24 mouse cellular contexts compared by ENCODE assay signal in the genomic region with DNA sequence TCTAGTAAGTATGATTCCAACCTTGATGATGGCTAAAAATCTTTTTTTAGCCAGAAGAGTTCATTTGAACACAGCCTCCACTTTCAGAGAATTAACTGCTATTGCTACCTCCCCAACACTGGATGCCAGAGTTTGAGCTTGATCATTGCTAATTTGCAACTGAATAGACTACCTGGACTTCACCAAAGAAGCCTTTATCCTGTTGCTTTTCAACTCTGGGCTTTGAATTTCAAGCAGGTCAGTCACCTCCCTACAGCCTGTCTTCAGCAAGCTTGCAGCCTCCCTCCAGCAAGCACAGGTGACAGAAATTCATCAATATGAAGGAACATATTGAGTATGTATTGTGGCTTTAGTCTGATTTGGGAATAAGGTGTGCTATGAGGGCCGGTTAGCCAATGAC. TPM values are rescaled to one million over a fixed set of nuclear protein-coding genes. Genes with fewer than 3 reads are reported as not detected.
"Had no signal": no experiment of that assay in that cellular context is flagged by ENCODE, and none has a peak within 500 bp of the region (broad histone marks: within the 10 kb centered on the region; RNA-seq: fewer than 3 reads in every experiment).

No protein-coding gene starts in this region.

- DNase-seq: lung, adult 18-20 months; lung, embryonic 14.5 days; lung, postnatal 10 days; lung, postnatal 4 days; midbrain, embryonic 14.5 days; retina, postnatal 1 day; right cerebral cortex, adult 18-20 months; right cerebral cortex, postnatal 25 days; right cerebral cortex, postnatal 4 days; spleen, adult 18-20 months; thymus, adult 18-20 months; thymus, postnatal 14 days; thymus, postnatal 36 days had no signal

- H3K4me1 ChIP-seq: midbrain, embryonic 10.5 days; midbrain, embryonic 12.5 days; neural tube, embryonic 13.5 days; neural tube, embryonic 15.5 days had no signal

- H3K27ac ChIP-seq: midbrain, embryonic 10.5 days; midbrain, embryonic 12.5 days; neural tube, embryonic 13.5 days; neural tube, embryonic 15.5 days had no signal

- H3K27me3 ChIP-seq: midbrain, embryonic 12.5 days; neural tube, embryonic 13.5 days; neural tube, embryonic 15.5 days had no signal

- H3K4me3 ChIP-seq: midbrain, embryonic 10.5 days; midbrain, embryonic 12.5 days; myocyte; neural tube, embryonic 13.5 days; neural tube, embryonic 15.5 days had no signal

- H3K36me3 ChIP-seq: midbrain, embryonic 10.5 days; midbrain, embryonic 12.5 days; neural tube, embryonic 13.5 days; neural tube, embryonic 15.5 days had no signal

- H3K9me3 ChIP-seq: midbrain, embryonic 12.5 days; neural tube, embryonic 13.5 days; neural tube, embryonic 15.5 days had no signal

RNA-seq across cellular contexts. Expression of a gene that starts 6.4 kb away (rescaled TPM):
- total RNA-seq: megakaryocyte, adult 5-6 weeks; megakaryocyte-erythroid progenitor cell, adult 5-6 weeks had no signal
- polyA plus RNA-seq: lung, embryonic 14.5 days; lung, embryonic 16.5 days; midbrain, embryonic 10.5 days; midbrain, embryonic 12.5 days; midbrain, embryonic 14.5 days; midbrain, embryonic 16.5 days; neural tube, embryonic 11.5 days; neural tube, embryonic 13.5 days; neural tube, embryonic 15.5 days; stomach, embryonic 14.5 days had no signal
